Mouse (Mus musculus) heart, postnatal 0 days (tissue): ENCODE measurements around the gene Usp36.

Source experiments
- CTCF ChIP-seq: IDR thresholded peaks from 2 replicates; pipeline ENCODE4 v1.5.1; 2016; ENCODE audit warnings: antibody characterized with exemption, control low read depth, low read depth
- EP300 ChIP-seq: IDR thresholded peaks from 2 replicates; pipeline ENCODE4 v1.6.1; 2016; ENCODE audit warnings: antibody characterized with exemption, low read depth

GRCm38 (mm10) chr11:118242506-118242905, 47.5 kb downstream of the Usp36 start:
- TF ChIP-seq CTCF (no peak), EP300 (no peak)
